Mouse (Mus musculus): Measurements from ENCODE around the gene Pprc1.

Pprc1 gene

GRCm38 (mm10) chr19:46055752-46056387 is 11.2 kb downstream of the Pprc1 start:
- DNase-seq (ENCODE audit: low read depth, low spot score), result no peak

- DNase-seq (ENCODE audit: low read depth, low spot score), result peak; percentile 96
Observed at GRCm38 (mm10) chr19:46056388-46056946, 11.8 kb downstream of the Pprc1 start.

GRCm38 (mm10) chr19:46056947-46057607 is 12.4 kb downstream of the Pprc1 start:
- DNase-seq (ENCODE audit: low read depth, low spot score), result peak; percentile 78

- no peak for DNase-seq (ENCODE audit: low read depth, low spot score)
Observed at GRCm38 (mm10) chr19:46058466-46058865, 13.8 kb downstream of the Pprc1 start.

- DNase-seq (ENCODE audit: low read depth, low spot score), result no peak
Observed at GRCm38 (mm10) chr19:46060845-46061244, 16.2 kb downstream of the Pprc1 start.

GRCm38 (mm10) chr19:46068054-46068453 is 23.4 kb downstream of the Pprc1 start:
- DNase-seq (ENCODE audit: low read depth, low spot score), result no peak

GRCm38 (mm10) chr19:46073285-46073684 is 28.6 kb downstream of the Pprc1 start:
- DNase-seq (ENCODE audit: low read depth, low spot score), result no peak

GRCm38 (mm10) chr19:46074266-46074665 is 29.6 kb downstream of the Pprc1 start:
- DNase-seq (ENCODE audit: low read depth, low spot score), result no peak

- peak; percentile 100 for DNase-seq (ENCODE audit: low read depth, low spot score)
Observed at GRCm38 (mm10) chr19:46075616-46076607, 31.2 kb downstream of the Pprc1 start, which contains the start of gene Nolc1. Nolc1 (plus strand) TSS chr19:46075863.

- DNase-seq (ENCODE audit: low read depth, low spot score), result no peak
Observed at GRCm38 (mm10) chr19:46078535-46078934, 33.8 kb downstream of the Pprc1 start.

- no peak for DNase-seq (ENCODE audit: low read depth, low spot score)
Observed at GRCm38 (mm10) chr19:46085185-46085584, 40.5 kb downstream of the Pprc1 start.

- peak; percentile 78 for DNase-seq (ENCODE audit: low read depth, low spot score)
Observed at GRCm38 (mm10) chr19:46086337-46086736, 41.7 kb downstream of the Pprc1 start.

GRCm38 (mm10) chr19:46087871-46088270 is 43.2 kb downstream of the Pprc1 start:
- DNase-seq (ENCODE audit: low read depth, low spot score), result no peak

- DNase-seq (ENCODE audit: low read depth, low spot score), result no peak
Observed at GRCm38 (mm10) chr19:46091641-46092040, 47.0 kb downstream of the Pprc1 start.

GRCm38 (mm10) chr19:46094144-46094543 is 49.5 kb downstream of the Pprc1 start:
- no peak for DNase-seq (ENCODE audit: low read depth, low spot score)

- no peak for DNase-seq (ENCODE audit: low read depth, low spot score)
Observed at GRCm38 (mm10) chr19:46095291-46095690, 50.6 kb downstream of the Pprc1 start.

- DNase-seq (ENCODE audit: low read depth, low spot score), result no peak
Observed at GRCm38 (mm10) chr19:46096396-46096795, 51.7 kb downstream of the Pprc1 start.

- DNase-seq (ENCODE audit: low read depth, low spot score), result no peak
Observed at GRCm38 (mm10) chr19:46099561-46099960, 54.9 kb downstream of the Pprc1 start.

GRCm38 (mm10) chr19:46103437-46104186 is 58.9 kb downstream of the Pprc1 start:
- no peak for DNase-seq (ENCODE audit: low read depth, low spot score)

GRCm38 (mm10) chr19:46104187-46104557 is 59.5 kb downstream of the Pprc1 start:
- DNase-seq (ENCODE audit: low read depth, low spot score), result no peak

- no peak for DNase-seq (ENCODE audit: low read depth, low spot score)
Observed at GRCm38 (mm10) chr19:46110214-46110613, 65.5 kb downstream of the Pprc1 start.
